Mouse (Mus musculus): ENCODE measurements around the gene Rragd. TPM values are rescaled to one million over a fixed set of nuclear protein-coding genes. Genes with fewer than 3 reads are reported as not detected.
A peak's percentile ranks its signal among the peaks of the same experiment; 100 is the strongest.

The Rragd gene
- 22.5 and 22.9 TPM in 2 replicates for polyA plus RNA-seq (2016; fragmentation: Nextera tagmentation; extraction: Ambion mirVana)

GRCm38 (mm10) chr4:32982716-32983175 is at the start of gene Rragd:
Gene Rragd, plus strand, starts transcription at chr4:32983037.
- H3K4me3 ChIP-seq, result peak within 1 kb of the TSS; percentile 95
- no peaks in the 10 kb centered on the region for H3K9me3 ChIP-seq
- peak; percentile 79 for DNase-seq (ENCODE audit: low spot score)
- under 1% methylated on average over 18 of the region's 18 CpGs for WGBS
- H3K4me1 ChIP-seq, result peaks cover 53% of the 10 kb centered on the region
- H3K36me3 ChIP-seq (replicated peaks), result no peaks in the 10 kb centered on the region
- peak within 1 kb of the TSS; percentile 97 for H3K27ac ChIP-seq (replicated peaks)
- peaks cover 22% of the 10 kb centered on the region for H3K27me3 ChIP-seq (replicated peaks; ENCODE audit: low read depth, poor library complexity, severe bottlenecking)

GRCm38 (mm10) chr4:32936762-32937341 is 46.0 kb upstream of the Rragd start:
- H3K27ac ChIP-seq (replicated peaks), result peak overlapping the region; percentile 72
- DNase-seq (ENCODE audit: low spot score), result peak; percentile 26
- 0 out of 2 replicates have a peak overlapping the region, but pooled peaks have one; percentile 3 for H3K4me3 ChIP-seq
- WGBS, result 38% methylated on average over 9 of the region's 9 CpGs
- H3K36me3 ChIP-seq (replicated peaks), result no peaks in the 10 kb centered on the region
- H3K9me3 ChIP-seq, result no peaks in the 10 kb centered on the region
- peaks cover 36% of the 10 kb centered on the region for H3K4me1 ChIP-seq
- no peaks in the 10 kb centered on the region for H3K27me3 ChIP-seq (replicated peaks; ENCODE audit: low read depth, poor library complexity, severe bottlenecking)

- peak overlapping the region; percentile 40 for H3K27ac ChIP-seq (replicated peaks)
- no peak overlapping the region for H3K4me3 ChIP-seq
- no peaks in the 10 kb centered on the region for H3K9me3 ChIP-seq
- no peak for DNase-seq (ENCODE audit: low spot score)
- H3K4me1 ChIP-seq, result peaks cover 28% of the 10 kb centered on the region
- H3K27me3 ChIP-seq (replicated peaks; ENCODE audit: low read depth, poor library complexity, severe bottlenecking), result no peaks in the 10 kb centered on the region
- no peaks in the 10 kb centered on the region for H3K36me3 ChIP-seq (replicated peaks)
- WGBS, result 31% methylated on average over 4 of the region's 4 CpGs
Measured at GRCm38 (mm10) chr4:32939521-32939920, 43.3 kb upstream of the Rragd start.

GRCm38 (mm10) chr4:32939964-32940363 is 42.9 kb upstream of the Rragd start:
- DNase-seq (ENCODE audit: low spot score), result peak; percentile 44
- 47% methylated on average over 5 of the region's 5 CpGs for WGBS
- no peaks in the 10 kb centered on the region for H3K9me3 ChIP-seq
- H3K4me1 ChIP-seq, result peaks cover 28% of the 10 kb centered on the region
- H3K27ac ChIP-seq (replicated peaks), result peak overlapping the region; percentile 40
- H3K27me3 ChIP-seq (replicated peaks; ENCODE audit: low read depth, poor library complexity, severe bottlenecking), result no peaks in the 10 kb centered on the region
- no peaks in the 10 kb centered on the region for H3K36me3 ChIP-seq (replicated peaks)
- H3K4me3 ChIP-seq, result no peak overlapping the region

DNA sequence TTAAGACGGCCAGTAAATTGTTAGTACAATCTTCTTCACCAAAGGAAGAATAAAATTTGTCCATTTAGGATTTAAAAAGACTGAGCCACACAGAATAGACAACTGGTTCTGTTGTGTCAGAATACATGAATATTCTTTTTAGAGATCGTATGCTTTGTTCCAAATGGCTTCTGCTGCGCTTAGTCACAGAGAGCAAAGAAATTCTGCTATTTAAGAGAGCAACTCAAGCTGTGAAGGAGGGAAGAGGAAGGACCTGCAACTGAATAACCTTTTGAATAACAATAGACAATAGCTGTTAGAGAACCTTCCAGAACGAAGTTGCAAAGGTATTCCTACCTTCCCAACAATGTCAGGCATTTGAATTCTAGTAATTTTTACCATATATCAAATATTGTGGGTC is 41.9 kb upstream of the Rragd start:
- Histone ChIP-seq H3K4me3 (no peak overlapping the region), H3K36me3 (replicated peaks) (no peaks in the 10 kb centered on the region), H3K27ac (replicated peaks) (no peak overlapping the region), H3K27me3 (replicated peaks; ENCODE audit: low read depth, poor library complexity, severe bottlenecking) (no peaks in the 10 kb centered on the region), H3K9me3 (no peaks in the 10 kb centered on the region), H3K4me1 (peaks cover 27% of the 10 kb centered on the region)
- DNase-seq (ENCODE audit: low spot score), result no peak
- 73% methylated on average over 4 of the region's 4 CpGs for WGBS

DNA sequence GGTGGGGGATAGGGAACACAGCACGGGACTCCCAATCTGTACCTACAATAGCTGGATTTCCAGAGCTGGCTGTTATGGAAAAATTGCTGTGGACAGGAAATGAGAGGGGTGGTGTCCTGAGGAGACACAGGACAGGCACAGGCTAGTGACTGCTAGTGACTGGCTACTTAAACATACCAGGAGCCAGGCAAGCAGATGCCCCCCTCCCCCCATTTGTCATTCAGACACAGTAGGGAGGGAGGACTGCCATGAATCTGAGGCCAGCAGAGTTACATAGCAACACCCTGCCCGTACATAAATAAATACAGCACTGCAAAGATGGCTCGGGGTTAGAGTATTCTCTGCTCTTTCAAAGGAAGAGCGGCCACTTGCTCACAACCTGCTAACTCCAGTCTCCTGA is 35.2 kb upstream of the Rragd start:
- H3K27ac ChIP-seq (replicated peaks), result peak overlapping the region; percentile 15; the same call in 1 of the 2 replicates
- H3K4me1 ChIP-seq, result peaks cover 42% of the 10 kb centered on the region
- H3K4me3 ChIP-seq, result no peak overlapping the region
- peak; percentile 52 for DNase-seq (ENCODE audit: low spot score)
- H3K9me3 ChIP-seq, result no peaks in the 10 kb centered on the region
- no peaks in the 10 kb centered on the region for H3K36me3 ChIP-seq (replicated peaks)
- WGBS, result 42% methylated on average over 4 of the region's 4 CpGs
- H3K27me3 ChIP-seq (replicated peaks; ENCODE audit: low read depth, poor library complexity, severe bottlenecking), result peaks cover 13% of the 10 kb centered on the region

DNA sequence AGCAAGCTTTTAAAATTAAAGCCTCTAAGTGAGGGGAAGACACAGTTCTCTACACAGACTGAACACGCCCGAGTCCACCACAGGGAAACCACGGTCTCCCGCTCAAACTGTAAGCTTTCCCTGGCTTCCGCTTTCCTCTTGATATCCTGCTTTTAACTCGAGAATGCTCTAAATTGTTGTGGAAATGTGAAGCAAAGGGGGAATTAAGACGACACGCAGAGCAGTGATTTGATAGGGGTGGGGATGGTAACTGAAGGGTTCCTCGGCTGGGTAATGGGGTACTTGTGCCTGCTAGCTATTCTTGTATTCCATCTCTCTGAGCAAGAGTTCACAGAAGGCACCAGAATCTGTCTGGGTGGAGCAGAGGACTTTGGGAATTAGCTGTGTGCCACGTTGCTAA is 34.1 kb upstream of the Rragd start:
- Histone ChIP-seq H3K9me3 (no peaks in the 10 kb centered on the region), H3K4me1 (peaks cover 45% of the 10 kb centered on the region), H3K4me3 (no peak overlapping the region), H3K36me3 (replicated peaks) (no peaks in the 10 kb centered on the region), H3K27me3 (replicated peaks; ENCODE audit: low read depth, poor library complexity, severe bottlenecking) (peaks cover 17% of the 10 kb centered on the region), H3K27ac (replicated peaks) (no peak overlapping the region)
- WGBS, result 53% methylated on average over 10 of the region's 10 CpGs
- no peak for DNase-seq (ENCODE audit: low spot score)

GRCm38 (mm10) chr4:32950356-32951034 is 32.3 kb upstream of the Rragd start, which contains the start of gene Ankrd6:
Gene Ankrd6, minus strand, starts transcription at chr4:32950841.
- peak; percentile 93 for DNase-seq (ENCODE audit: low spot score)
- Histone ChIP-seq H3K4me3 (peak within 1 kb of the TSS; percentile 82), H3K27ac (replicated peaks) (peak within 1 kb of the TSS; percentile 85), H3K4me1 (peaks cover 45% of the 10 kb centered on the region), H3K9me3 (no peaks in the 10 kb centered on the region), H3K36me3 (replicated peaks) (no peaks in the 10 kb centered on the region), H3K27me3 (replicated peaks; ENCODE audit: low read depth, poor library complexity, severe bottlenecking) (peaks cover 17% of the 10 kb centered on the region)
- under 1% methylated on average over 66 of the region's 66 CpGs for WGBS

DNA sequence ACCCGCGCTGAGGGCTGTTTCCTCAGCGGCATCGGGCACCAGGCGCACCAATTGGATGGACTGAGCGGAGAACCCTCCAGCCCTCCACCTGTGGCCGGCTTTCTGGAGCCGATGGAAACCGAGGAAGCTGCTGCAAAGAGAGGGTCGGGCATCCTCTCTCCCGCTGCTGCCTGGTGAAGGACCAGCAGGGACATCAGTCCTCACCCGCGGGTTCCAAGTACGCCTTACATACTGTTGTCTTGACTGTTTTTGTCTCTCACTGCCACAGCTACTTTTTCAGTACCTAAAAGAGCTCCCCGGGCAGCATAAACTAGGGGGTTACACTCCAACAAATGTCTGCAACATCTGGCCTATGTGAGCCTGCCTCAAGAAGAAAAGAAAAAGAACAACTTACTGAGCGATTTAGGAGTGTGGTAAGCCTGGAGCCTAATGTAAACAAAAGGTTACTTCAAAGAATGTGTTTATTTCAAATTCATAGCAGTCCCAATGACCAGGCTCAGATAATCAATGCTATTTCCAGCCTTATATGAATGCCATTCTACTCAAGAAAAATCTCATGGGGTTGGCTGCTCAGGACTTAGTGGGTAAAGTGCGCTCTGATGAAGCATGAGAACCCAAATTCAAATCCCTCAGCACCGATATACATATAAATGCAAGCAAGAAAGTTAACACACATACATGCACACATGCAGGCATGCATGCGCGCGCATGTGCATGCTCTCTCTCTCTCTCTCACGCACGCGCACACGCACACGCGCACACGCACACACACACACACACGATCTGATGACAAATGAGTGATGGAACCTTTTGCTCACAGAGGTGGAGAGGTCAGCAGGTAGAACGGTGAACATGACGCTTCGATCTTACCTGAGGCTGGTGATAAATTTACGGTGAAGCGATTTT is 31.5 kb upstream of the Rragd start:
- Histone ChIP-seq H3K27ac (replicated peaks) (peak overlapping the region; percentile 85), H3K9me3 (no peaks in the 10 kb centered on the region), H3K4me1 (peaks cover 45% of the 10 kb centered on the region), H3K4me3 (peak overlapping the region; percentile 82), H3K27me3 (replicated peaks; ENCODE audit: low read depth, poor library complexity, severe bottlenecking) (peaks cover 17% of the 10 kb centered on the region), H3K36me3 (replicated peaks) (no peaks in the 10 kb centered on the region)
- peak; percentile 48 for DNase-seq (ENCODE audit: low spot score)
- WGBS, result 5% methylated on average over 34 of the region's 34 CpGs

DNA sequence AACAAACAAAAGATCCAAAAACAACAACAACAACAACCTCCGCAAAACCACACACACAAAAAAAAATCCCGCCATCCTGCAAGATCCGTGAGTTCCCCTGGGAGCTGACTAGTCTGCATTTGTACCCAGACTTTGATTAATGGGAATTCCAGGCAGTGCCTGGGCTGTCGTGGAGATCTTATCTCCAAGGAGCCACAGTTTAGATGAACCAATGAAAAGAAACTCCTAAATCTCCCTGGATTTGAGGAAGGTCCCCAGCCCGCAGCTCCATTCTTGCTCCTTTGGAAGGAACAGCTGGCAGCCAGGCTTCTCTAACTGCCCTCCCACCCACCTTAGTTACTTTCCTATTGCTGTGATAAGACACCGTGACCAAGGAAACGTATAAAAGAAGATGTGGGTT is 30.2 kb upstream of the Rragd start:
- Histone ChIP-seq H3K4me1 (peaks cover 41% of the 10 kb centered on the region), H3K36me3 (replicated peaks) (no peaks in the 10 kb centered on the region), H3K4me3 (peak overlapping the region; percentile 82; the same call in 1 of the 2 replicates), H3K9me3 (no peaks in the 10 kb centered on the region), H3K27ac (replicated peaks) (no peak overlapping the region), H3K27me3 (replicated peaks; ENCODE audit: low read depth, poor library complexity, severe bottlenecking) (peaks cover 17% of the 10 kb centered on the region)
- WGBS, result 27% methylated on average over 7 of the region's 7 CpGs
- DNase-seq (ENCODE audit: low spot score), result no peak

DNA sequence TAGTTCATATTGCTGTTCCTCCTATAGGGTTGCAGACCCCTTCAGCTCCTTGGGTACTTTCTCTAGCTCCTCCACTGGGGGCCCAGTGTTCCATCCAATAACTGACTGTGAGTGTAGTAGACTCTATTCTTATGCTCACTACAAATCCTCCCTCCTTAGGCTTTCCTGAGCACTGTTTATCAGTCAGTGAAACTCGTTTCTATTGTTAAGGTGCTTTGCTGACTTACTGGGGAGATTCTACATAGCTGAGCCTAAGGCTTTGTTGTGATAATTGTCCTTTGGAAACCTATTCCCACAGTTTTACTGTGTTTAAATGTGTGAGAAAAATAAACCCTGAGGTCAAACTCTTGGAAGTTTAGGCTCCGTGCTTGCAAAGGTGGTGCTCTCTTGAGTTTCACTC is 26.4 kb upstream of the Rragd start:
- no peaks in the 10 kb centered on the region for H3K9me3 ChIP-seq
- peaks cover 11% of the 10 kb centered on the region for H3K27me3 ChIP-seq (replicated peaks; ENCODE audit: low read depth, poor library complexity, severe bottlenecking)
- no peak overlapping the region for H3K27ac ChIP-seq (replicated peaks)
- peaks cover 15% of the 10 kb centered on the region for H3K4me1 ChIP-seq
- no peak overlapping the region for H3K4me3 ChIP-seq
- WGBS, result 38% methylated on average over 2 of the region's 2 CpGs
- no peaks in the 10 kb centered on the region for H3K36me3 ChIP-seq (replicated peaks)
- no peak for DNase-seq (ENCODE audit: low spot score)

DNA sequence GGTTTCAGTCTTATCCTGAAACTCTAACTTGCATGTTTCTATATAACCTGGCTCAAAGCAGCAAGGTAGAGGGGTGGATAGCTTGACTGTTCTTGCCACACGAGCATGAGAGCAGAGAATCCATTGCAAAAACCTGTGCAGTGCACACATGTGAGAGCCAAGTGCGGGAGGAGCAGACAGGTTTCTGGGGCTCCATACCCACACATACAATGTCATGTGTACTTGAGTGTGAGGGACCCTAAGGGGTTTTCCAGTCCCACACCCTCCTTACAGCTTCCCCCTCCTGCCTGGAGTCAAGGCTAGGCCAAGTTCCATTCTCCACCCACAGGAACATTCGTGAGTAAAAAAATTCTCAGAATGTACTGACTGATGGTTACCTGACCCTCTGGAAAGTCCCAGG is 21.4 kb upstream of the Rragd start:
- H3K4me3 ChIP-seq, result no peak overlapping the region

More for the DNA sequence above, 21.4 kb upstream of the Rragd start:
- H3K36me3 ChIP-seq (replicated peaks), result no peaks in the 10 kb centered on the region
- WGBS, result 80% methylated on average over 3 of the region's 3 CpGs
- DNase-seq (ENCODE audit: low spot score), result no peak
- H3K27me3 ChIP-seq (replicated peaks; ENCODE audit: low read depth, poor library complexity, severe bottlenecking), result no peaks in the 10 kb centered on the region
- H3K9me3 ChIP-seq, result no peaks in the 10 kb centered on the region
- no peaks in the 10 kb centered on the region for H3K4me1 ChIP-seq
- H3K27ac ChIP-seq (replicated peaks), result no peak overlapping the region
